Mouse (Mus musculus) urinary bladder, adult 18-20 months (tissue): ENCODE measurements around the gene P3h4.

Source experiments
- DNase-seq, 2 experiments: peaks; one replicate each; pipeline ENCODE4 v3.0.0; 2022; ENCODE audit warnings: low spot score in 2 of 2, mixed read lengths in 2 of 2

The P3h4 gene

GRCm38 (mm10) chr11:100408835-100409462, 5.7 kb downstream of the P3h4 start:
- DNase-seq = no peak

- no peak for DNase-seq
These were observed 6.4 kb downstream of the P3h4 start for GRCm38 (mm10) chr11:100408076-100408834.

GRCm38 (mm10) chr11:100406995-100407705, 7.5 kb downstream of the P3h4 start:
- DNase-seq = no peak

DNA sequence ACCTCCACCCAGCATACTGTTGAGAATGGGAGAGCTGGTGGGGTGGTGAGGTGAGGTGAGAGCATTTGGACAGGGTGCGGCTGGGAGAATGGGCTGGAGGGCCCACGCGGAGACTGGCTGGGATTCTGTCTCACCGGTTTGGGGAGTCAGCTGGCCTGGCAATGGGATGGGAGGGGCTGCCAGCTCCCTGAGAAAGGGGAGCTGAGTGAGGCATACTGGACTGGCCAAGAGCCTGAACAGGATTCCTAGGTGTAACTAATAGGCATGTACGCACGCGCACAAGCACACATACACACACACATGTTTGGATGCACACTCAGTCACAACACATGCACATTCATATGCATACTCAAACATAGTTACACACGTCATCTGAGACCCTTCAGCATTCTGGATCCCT, 8.4 kb downstream of the P3h4 start:
- DNase-seq = no peak

GRCm38 (mm10) chr11:100404456-100405074, 10.1 kb downstream of the P3h4 start:
- DNase-seq = no peak

GRCm38 (mm10) chr11:100403445-100404134, 11.0 kb downstream of the P3h4 start:
- no peak for DNase-seq

DNA sequence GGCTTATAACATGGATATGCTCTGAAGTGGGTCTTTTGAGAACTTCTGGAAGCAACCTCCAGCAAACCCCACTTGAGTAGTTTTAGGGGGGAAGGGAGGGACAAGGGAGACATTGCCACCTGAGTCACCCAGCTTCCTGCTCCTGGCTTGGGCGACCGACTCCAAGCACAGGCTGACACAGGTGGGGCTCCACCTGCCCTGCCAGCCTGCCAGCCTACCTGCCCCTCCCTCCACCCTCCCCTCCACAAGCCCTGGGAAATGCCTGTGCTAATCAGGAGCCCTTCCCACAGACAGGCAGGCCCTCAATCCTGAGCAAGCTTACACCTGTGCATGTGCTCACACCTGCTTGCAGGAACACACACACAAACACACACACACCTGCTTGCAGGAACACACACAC, 12.0 kb downstream of the P3h4 start:
- peak in 1 of 2 experiments; percentile 68 for DNase-seq

GRCm38 (mm10) chr11:100402240-100402639, 12.4 kb downstream of the P3h4 start:
- DNase-seq = no peak

- no peak for DNase-seq
These were observed 13.8 kb downstream of the P3h4 start for GRCm38 (mm10) chr11:100400842-100401241.

GRCm38 (mm10) chr11:100399727-100400538, 14.7 kb downstream of the P3h4 start:
- no peak for DNase-seq

DNA sequence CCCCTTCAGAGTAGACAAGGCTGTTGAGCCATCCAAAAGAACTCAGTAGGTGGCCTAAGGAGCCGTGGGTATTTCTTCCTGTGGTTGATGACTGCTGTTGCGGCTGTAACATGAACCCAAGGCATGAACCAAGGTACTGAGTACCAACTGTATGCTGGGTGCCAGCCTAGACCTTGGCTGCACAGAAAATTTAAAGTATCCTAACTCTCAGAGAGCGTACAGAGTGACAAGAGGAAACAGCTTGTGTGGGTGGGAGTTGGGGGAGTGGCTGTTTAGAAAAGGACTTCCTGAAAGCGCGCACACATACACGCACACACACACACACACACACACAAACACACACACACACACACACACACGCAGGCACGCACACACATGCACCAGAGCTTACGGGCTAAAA, 15.3 kb downstream of the P3h4 start:
- no peak for DNase-seq

DNA sequence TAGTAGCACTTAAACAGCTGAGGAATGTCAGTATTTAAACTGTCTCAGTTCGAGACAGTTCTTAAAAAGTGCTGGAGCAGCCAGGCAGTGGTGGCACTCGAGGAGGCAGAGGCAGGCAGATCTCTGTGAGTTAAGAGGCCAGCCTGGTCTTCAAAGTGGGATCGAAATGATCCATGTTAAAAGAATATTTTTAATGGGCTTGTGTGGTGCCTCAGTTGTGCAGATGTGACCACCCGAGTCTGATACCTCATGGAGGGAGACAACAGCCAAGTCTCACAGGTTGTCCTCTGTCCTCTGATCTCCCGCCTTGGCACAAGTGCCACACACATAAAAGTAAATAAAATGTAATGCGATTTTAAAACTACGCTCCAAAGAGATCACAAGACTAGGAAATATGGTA, 16.1 kb downstream of the P3h4 start:
- DNase-seq = no peak

DNA sequence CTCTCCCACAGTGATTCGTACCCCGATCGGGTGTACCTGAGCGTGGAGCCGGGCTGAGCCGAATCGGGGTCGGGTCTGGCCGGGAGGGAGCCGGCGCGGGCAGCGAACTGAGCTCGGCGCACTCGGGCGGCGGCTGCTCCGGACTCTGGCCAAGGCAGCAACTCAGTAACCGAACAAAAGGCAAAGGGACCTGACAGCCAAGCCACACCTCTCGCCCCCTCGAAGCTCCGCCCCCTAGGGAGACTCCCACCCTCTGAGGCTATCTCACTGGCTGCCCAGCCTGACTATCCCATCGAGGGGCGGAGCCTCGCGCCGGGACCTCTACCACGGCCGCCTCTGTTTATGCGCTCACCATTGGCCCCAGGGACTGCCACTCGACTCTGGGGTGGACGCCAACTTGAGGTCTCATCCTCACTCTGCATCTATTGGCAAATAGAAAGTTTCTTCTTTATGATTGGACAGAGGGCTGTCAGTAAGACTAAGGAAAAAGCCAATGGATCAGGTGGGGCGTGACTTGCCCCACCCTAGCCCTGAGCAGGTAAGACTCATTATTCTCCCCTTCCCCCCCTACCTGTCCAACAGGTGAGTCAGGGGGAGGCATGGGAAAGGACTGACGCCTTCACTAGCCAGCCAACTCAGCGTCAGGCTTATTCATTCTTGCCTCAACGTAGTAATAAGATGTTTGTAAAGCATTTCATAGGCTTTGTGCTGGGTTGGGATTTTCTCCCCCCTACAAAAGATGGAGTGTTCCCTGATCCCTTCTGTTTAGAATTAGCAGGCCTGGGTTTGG, 16.8 kb downstream of the P3h4 start, which contains the start of gene Jup:
Jup (minus strand) TSS at position 164 of the 790 bp plus-strand sequence.
- peak; percentile 99 to 100 for DNase-seq

- peak in 1 of 2 experiments; percentile 58 for DNase-seq
These were observed 17.6 kb downstream of the P3h4 start for GRCm38 (mm10) chr11:100396886-100397599.

DNA sequence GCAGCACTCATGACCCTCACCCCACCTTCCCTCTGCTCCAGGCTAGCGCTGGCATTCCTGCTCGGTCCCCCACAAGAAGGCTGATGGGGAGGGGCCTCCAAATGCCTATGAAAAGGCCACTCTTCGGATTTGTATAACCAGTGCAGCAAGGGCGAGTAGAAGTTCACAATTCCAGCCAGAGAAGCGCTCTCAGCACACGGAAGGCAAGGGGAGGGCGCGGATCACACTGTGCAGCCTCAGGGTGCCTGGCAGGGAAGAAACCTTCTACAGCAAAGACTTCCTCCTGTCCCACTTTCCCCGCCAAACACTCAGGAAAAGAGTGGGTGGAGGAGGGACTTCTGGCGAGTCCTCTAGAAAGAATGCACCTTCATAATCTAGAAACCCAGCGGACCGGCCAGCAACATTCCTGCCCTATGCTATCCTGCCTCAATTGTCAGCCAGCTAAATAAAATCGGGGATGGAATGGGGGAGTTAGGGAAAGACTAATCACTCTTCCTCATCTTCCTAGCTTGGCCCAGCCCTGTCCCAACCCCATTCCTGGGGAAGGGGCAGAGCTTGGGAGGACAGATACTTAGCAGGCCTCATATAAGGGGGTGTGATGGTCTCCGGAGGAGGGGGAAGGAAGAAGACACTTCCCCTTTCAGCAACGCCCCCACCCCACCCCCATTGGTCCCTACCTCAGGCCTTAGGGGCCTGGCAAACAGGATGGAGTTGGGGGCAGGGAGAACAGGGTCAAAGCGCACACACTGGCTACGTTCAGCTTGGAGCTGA, 18.6 kb downstream of the P3h4 start:
- DNase-seq = no peak

DNA sequence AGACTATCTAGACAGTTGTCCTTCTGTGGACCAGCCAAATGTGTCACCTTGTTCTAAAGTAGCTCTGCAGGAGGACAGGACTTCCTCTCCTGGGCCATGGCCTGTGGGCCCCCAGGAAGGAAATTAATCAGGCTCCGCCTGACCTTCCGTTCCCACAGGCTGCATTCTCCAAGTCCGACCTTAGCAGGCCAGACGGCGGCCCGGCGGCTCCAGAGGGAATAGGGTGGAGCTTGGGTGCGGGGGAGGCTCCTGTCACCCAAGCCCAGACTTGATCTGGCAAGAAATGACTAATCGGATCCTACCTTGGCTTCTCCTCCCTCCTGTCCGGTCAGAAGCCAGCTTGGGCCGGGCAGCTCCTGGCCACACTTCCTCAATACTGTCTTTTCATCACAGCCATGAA, 19.4 kb downstream of the P3h4 start:
- DNase-seq = peak; percentile 70 to 81

DNA sequence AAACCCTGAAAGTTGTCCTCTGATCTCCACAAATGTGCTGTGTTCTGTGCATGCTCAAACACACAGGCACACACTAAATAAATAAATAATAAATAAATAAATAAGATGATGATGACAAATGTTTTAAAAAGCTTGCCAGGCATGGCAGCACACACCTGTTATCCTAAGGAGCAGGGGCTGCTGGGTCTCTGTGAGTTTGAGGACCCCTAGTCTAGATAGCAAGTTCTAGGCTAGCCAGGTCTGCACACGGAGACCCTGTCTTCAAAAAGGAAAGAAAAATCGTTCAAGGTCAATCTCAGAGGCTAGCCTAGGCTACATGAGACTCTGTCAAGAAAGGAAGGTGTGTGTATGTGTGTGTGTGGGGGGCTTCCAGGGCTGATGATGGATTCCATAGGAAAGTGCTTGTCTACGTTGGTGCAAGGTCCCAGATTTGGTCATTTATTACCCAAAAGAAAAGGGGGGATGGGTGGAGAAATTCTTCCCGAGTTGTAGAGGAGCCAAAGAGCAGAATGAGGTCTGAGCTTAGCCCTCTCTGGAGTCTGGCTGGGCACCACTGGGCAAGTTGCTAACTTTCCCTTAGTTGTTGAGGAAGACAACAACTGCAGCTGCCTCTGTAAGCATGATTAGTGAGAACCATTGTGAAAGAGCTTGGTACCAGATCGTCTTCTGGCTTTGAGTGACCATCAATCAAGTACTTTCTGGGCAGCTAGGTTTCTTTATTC, 20.1 kb downstream of the P3h4 start:
- DNase-seq = no peak

GRCm38 (mm10) chr11:100393733-100394132, 20.9 kb downstream of the P3h4 start:
- DNase-seq = peak in 1 of 2 experiments; percentile 57
